Mouse (Mus musculus): ENCODE measurements at regions not wholly inside any gene's neighbourhood (a gene's known extent, or its start where the extent isn't known, plus 50 kb on each side); places are given as distances from the start of the nearest gene placed in this dataset.

GRCm38 (mm10) chr4:149829964-149830363 is 55.9 kb upstream of the Slc25a33 start:
- Histone ChIP-seq H3K27ac (ENCODE audit: insufficient read depth, low read depth, low read length) (no peak overlapping the region), H3K4me3 (ENCODE audit: insufficient read depth, low read length) (no peak overlapping the region), H3K4me1 (ENCODE audit: control insufficient read depth, insufficient read depth, low read length) (no peaks in the 10 kb centered on the region)
- TF ChIP-seq POLR2A (IDR thresholded peaks at IDR 0.05; ENCODE audit: borderline replicate concordance, low read depth, low read length) (no peak), CTCF (IDR thresholded peaks at IDR 0.05; ENCODE audit: low read depth, low read length) (no peak)

GRCm38 (mm10) chr4:149827784-149828183 is 53.7 kb upstream of the Slc25a33 start:
- Histone ChIP-seq H3K4me1 (ENCODE audit: control insufficient read depth, insufficient read depth, low read length) (no peaks in the 10 kb centered on the region), H3K27ac (ENCODE audit: insufficient read depth, low read depth, low read length) (no peak overlapping the region), H3K4me3 (ENCODE audit: insufficient read depth, low read length) (no peak overlapping the region)
- TF ChIP-seq POLR2A (IDR thresholded peaks at IDR 0.05; ENCODE audit: borderline replicate concordance, low read depth, low read length): no peak
- no peak for TF ChIP-seq CTCF (IDR thresholded peaks at IDR 0.05; ENCODE audit: low read depth, low read length)

Data from bone marrow macrophage, adult 2 months (primary cell).